Mouse (Mus musculus) midbrain, embryonic 11.5 days (tissue): ENCODE results near the gene Gm20518. TPM values are rescaled to one million over a fixed set of nuclear protein-coding genes. Genes with fewer than 3 reads are reported as not detected.
A peak's percentile ranks its signal among the peaks of the same experiment; 100 is the strongest.

ENCODE experiments used
- ATAC-seq: fragments of 200-750 bp; cut with Nextera tagmentation; 2 replicates; pipeline ENCODE4 v1.8.0; 2017; ENCODE audit warnings: moderate TSS enrichment, moderate library complexity; ENCODE audit not compliant: low FRiP score
- DNase-seq: peaks from one replicate; pipeline ENCODE4 v3.0.0; 2015; ENCODE audit warnings: low spot score; ENCODE audit errors: missing footprints
- H3K27ac ChIP-seq: fragments of 300-500 bp; sonication (generic); 2 replicates; pipeline ENCODE4 v1.5.1; 2014; ENCODE audit warnings: low read depth, low read length
- H3K27me3 ChIP-seq: fragments of 300-500 bp; sonication (generic); 2 replicates; pipeline ENCODE4 v1.6.1; 2014; ENCODE audit warnings: mild to moderate bottlenecking, low read length, moderate library complexity, mixed read lengths; ENCODE audit not compliant: control insufficient read depth, insufficient read depth
- H3K36me3 ChIP-seq: fragments of 300-500 bp; sonication (generic); 2 replicates; pipeline ENCODE4 v1.6.1; 2014; ENCODE audit warnings: mild to moderate bottlenecking, low read length, moderate library complexity, mixed read lengths; ENCODE audit not compliant: control insufficient read depth, insufficient read depth
- H3K4me1 ChIP-seq: fragments of 300-500 bp; sonication (generic); 2 replicates; pipeline ENCODE4 v1.6.1; 2014; ENCODE audit warnings: low read length; ENCODE audit not compliant: control insufficient read depth, insufficient read depth
- H3K4me2 ChIP-seq: fragments of 300-500 bp; sonication (generic); 2 replicates; pipeline ENCODE4 v1.6.1; 2014; ENCODE audit warnings: mild to moderate bottlenecking, moderate library complexity
- H3K4me3 ChIP-seq: fragments of 300-500 bp; sonication (generic); 2 replicates; pipeline ENCODE4 v1.5.1; 2014; ENCODE audit warnings: low read depth, low read length
- H3K9ac ChIP-seq: fragments of 300-500 bp; sonication (generic); 2 replicates; pipeline ENCODE4 v1.6.1; 2014; ENCODE audit warnings: low read length
- H3K9me3 ChIP-seq: fragments of 300-500 bp; sonication (generic); 2 replicates; pipeline ENCODE4 v1.6.1; 2016; ENCODE audit warnings: low read length; ENCODE audit not compliant: control insufficient read depth
- WGBS: fragments of 180-500 bp; shearing (Covaris S2); extraction: QIAGEN DNeasy Blood & Tissue Kit; methylation state at CpG from one replicate; pipeline ENCODE4 v1.1.7; 2014; 5-methylcytosine and 5-hydroxymethylcytosine counted together
- polyA plus RNA-seq: library from polyadenylated mRNA; unstranded; fragments of >200 nt; fragmentation: Nextera tagmentation; extraction: Ambion mirVana; gene quantifications from 2 replicates; pipeline ENCODE4 v1.2.1, GENCODE M21; 2014

The Gm20518 gene
- polyA plus RNA-seq, 1 experiment from 2014 or later, result 0.16 TPM

- Histone ChIP-seq H3K4me1 (peaks cover 44% of the 10 kb centered on the region), H3K27ac (no peak overlapping the region), H3K9me3 (no peaks in the 10 kb centered on the region), H3K36me3 (no peaks in the 10 kb centered on the region), H3K4me2 (peak overlapping the region; percentile 38), H3K4me3 (peak overlapping the region; percentile 21), H3K27me3 (peaks cover 89% of the 10 kb centered on the region), H3K9ac (0 out of 2 replicates have a peak overlapping the region, but pooled peaks have one; percentile 12)
- 2% methylated on average over 83 of the region's 83 CpGs for WGBS
- DNase-seq, result peak; percentile 95
- ATAC-seq, result no peak
Observed at GRCm38 (mm10) chr16:17802839-17803674, 88.4 kb downstream of the Gm20518 start.

DNA sequence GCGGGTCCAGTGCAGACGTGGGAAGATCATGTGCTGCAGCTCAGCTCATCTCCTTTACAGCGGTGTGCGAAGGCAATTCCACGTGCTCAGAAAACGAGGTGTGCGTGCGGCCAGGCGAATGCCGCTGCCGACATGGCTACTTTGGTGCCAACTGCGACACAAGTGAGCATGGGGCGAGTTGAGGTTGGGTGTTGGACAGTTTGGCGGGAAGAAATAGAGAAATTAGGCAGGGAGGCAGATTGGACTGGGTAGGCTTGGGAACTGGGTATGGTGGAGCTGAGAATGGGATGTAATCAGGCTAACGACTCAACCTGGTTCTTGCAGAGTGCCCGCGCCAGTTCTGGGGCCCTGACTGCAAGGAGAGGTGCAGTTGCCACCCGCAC is 89.0 kb downstream of the Gm20518 start:
- 4% methylated on average over 18 of the region's 18 CpGs for WGBS
- ATAC-seq (no peak), DNase-seq (peak; percentile 94)
- Histone ChIP-seq H3K36me3 (no peaks in the 10 kb centered on the region), H3K4me1 (peaks cover 46% of the 10 kb centered on the region), H3K9me3 (no peaks in the 10 kb centered on the region), H3K27ac (no peak overlapping the region), H3K27me3 (peaks cover 94% of the 10 kb centered on the region), H3K4me2 (peak overlapping the region; percentile 38), H3K9ac (no peak overlapping the region), H3K4me3 (peak overlapping the region; percentile 21)

DNA sequence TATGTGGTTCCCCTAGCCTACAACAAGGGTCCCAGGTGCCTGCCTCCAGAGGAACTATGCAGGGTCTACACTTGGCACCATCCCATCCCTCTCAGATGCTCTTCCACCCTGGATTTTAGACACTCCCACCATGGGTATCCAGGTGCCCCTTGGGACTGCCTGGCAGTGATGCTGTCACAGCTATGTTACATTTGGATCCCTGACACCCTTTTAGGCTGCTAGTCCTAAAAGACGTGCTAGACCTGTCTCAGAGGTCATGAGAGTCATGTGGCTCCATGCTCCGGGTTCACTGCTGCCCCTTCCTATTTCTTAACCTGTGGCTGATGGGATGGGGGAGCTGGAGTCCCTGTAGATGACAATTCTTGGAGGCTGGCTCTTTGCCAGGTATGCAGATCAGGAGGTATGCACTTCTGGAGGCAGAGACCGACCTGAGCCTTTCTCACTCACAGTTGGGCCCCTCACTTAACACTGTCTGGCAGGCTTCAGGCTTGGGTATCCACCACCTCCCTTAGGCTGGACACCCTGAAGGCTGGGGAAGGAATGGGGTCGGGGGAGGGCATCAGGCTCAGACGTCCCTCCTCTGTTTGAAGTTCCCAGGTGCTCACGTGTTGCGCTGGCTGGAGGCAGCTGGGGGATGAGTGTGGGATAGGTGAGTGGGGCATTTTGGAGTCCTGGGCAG is 89.6 kb downstream of the Gm20518 start:
- Histone ChIP-seq H3K27me3 (peaks cover 98% of the 10 kb centered on the region), H3K36me3 (no peaks in the 10 kb centered on the region), H3K9me3 (no peaks in the 10 kb centered on the region), H3K4me3 (no peak overlapping the region), H3K4me1 (peaks cover 44% of the 10 kb centered on the region), H3K4me2 (no peak overlapping the region), H3K27ac (no peak overlapping the region), H3K9ac (no peak overlapping the region)
- WGBS, result 2% methylated on average over 7 of the region's 7 CpGs
- ATAC-seq (no peak), DNase-seq (peak; percentile 89)

GRCm38 (mm10) chr16:17799584-17799983 is 91.9 kb downstream of the Gm20518 start:
- peaks cover 32% of the 10 kb centered on the region for H3K4me1 ChIP-seq
- 0 out of 2 replicates have a peak overlapping the region, but pooled peaks have one; percentile 1 for H3K4me3 ChIP-seq
- ATAC-seq (no peak), DNase-seq (peak; percentile 90)
- H3K9me3 ChIP-seq, result no peaks in the 10 kb centered on the region
- peaks cover 92% of the 10 kb centered on the region for H3K27me3 ChIP-seq
- H3K4me2 ChIP-seq, result no peak overlapping the region
- H3K27ac ChIP-seq, result no peak overlapping the region
- H3K9ac ChIP-seq, result no peak overlapping the region
- H3K36me3 ChIP-seq, result no peaks in the 10 kb centered on the region

- Histone ChIP-seq H3K4me1 (peaks cover 23% of the 10 kb centered on the region), H3K9me3 (no peaks in the 10 kb centered on the region), H3K27ac (no peak overlapping the region), H3K9ac (peak overlapping the region; percentile 67; the same call in 1 of the 2 replicates), H3K36me3 (no peaks in the 10 kb centered on the region), H3K4me3 (peak overlapping the region; percentile 50), H3K4me2 (peak overlapping the region; percentile 48), H3K27me3 (peaks cover 82% of the 10 kb centered on the region)
- peak; percentile 54 for ATAC-seq
- peak; percentile 96 for DNase-seq
- 2% methylated on average over 35 of the region's 45 CpGs for WGBS
Observed at GRCm38 (mm10) chr16:17798321-17799180, 92.9 kb downstream of the Gm20518 start.

DNA sequence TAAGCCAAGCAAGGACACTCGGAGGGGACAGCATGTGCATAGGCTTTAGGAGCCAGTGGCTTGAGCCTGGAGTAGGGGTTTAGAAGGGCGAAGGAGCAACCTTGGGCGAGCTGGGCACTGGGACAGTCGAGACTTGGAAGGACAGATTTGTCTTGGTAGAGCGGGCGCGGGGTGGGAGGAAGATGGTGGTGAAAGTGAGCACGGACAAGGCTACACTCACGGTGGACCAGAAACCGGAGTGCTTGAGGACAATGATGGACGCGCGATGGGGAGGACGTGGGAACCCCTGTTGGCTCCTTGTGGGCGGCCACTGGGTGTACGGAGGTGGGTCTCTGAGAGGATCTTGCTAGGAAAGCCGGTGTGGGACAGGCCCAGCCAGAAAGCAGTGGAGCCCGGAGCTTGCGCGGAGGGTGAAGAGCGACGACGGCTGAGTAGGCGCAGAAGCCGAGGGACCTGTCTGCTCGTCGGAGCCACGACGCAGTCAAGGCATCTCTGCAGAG is 93.6 kb downstream of the Gm20518 start:
- Histone ChIP-seq H3K4me1 (peaks cover 17% of the 10 kb centered on the region), H3K27ac (no peak overlapping the region)

GRCm38 (mm10) chr16:17796971-17797811 is 94.3 kb downstream of the Gm20518 start, which contains the start of gene Scarf2:
Gene Scarf2, plus strand, starts transcription at chr16:17797282.
- Histone ChIP-seq H3K4me1 (peaks cover 12% of the 10 kb centered on the region), H3K36me3 (peaks cover 1% of the 10 kb centered on the region; the same call in 1 of the 2 replicates), H3K4me3 (peak within 1 kb of the TSS; percentile 50), H3K27ac (no peak within 1 kb of the TSS), H3K27me3 (peaks cover 68% of the 10 kb centered on the region), H3K4me2 (peak within 1 kb of the TSS; percentile 75), H3K9me3 (no peaks in the 10 kb centered on the region), H3K9ac (peak within 1 kb of the TSS; percentile 67)
- WGBS, result 2% methylated on average over 54 of the region's 81 CpGs
- ATAC-seq (peak; percentile 54), DNase-seq (peak; percentile 94)

More for the DNA sequence above, 93.6 kb downstream of the Gm20518 start:
- ATAC-seq, result peak; percentile 10; the same call in 1 of the 2 replicates
- H3K9me3 ChIP-seq, result no peaks in the 10 kb centered on the region
- H3K9ac ChIP-seq, result peak overlapping the region; percentile 67
- DNase-seq, result peak; percentile 97
- peak overlapping the region; percentile 50 for H3K4me3 ChIP-seq
- WGBS, result 3% methylated on average over 29 of the region's 29 CpGs
- peaks cover 75% of the 10 kb centered on the region for H3K27me3 ChIP-seq
- H3K36me3 ChIP-seq, result no peaks in the 10 kb centered on the region
- H3K4me2 ChIP-seq, result peak overlapping the region; percentile 75

GRCm38 (mm10) chr16:17796519-17796918 is 95.0 kb downstream of the Gm20518 start:
- peaks cover 12% of the 10 kb centered on the region for H3K4me1 ChIP-seq
- H3K27ac ChIP-seq, result no peak overlapping the region
- ATAC-seq (no peak), DNase-seq (no peak)
- no peaks in the 10 kb centered on the region for H3K9me3 ChIP-seq
- H3K9ac ChIP-seq, result peak overlapping the region; percentile 67; the same call in 1 of the 2 replicates
- H3K27me3 ChIP-seq, result peaks cover 61% of the 10 kb centered on the region
- peak overlapping the region; percentile 75 for H3K4me2 ChIP-seq
- peaks cover 4% of the 10 kb centered on the region; the same call in 1 of the 2 replicates for H3K36me3 ChIP-seq
- H3K4me3 ChIP-seq, result peak overlapping the region; percentile 50; the same call in 1 of the 2 replicates
